Mouse (Mus musculus) liver, embryonic 13.5 days (tissue): ENCODE data around the gene Ccdc189. TPM values are rescaled to one million over a fixed set of nuclear protein-coding genes. Genes with fewer than 3 reads are reported as not detected.

ENCODE experiments used
- ATAC-seq: fragments of 200-750 bp; cut with Nextera tagmentation; 2 replicates; pipeline ENCODE4 v1.8.0; 2017; ENCODE audit warnings: low read depth, mild to moderate bottlenecking, moderate number of reproducible peaks, moderate library complexity
- DNase-seq: peaks from one replicate; pipeline ENCODE4 v3.0.0; 2022
- H3K27ac ChIP-seq: fragments of 300-500 bp; sonication (generic); 2 replicates; pipeline ENCODE4 v1.5.1; 2015; ENCODE audit warnings: moderate library complexity, mild to moderate bottlenecking, inconsistent platforms
- H3K27me3 ChIP-seq: fragments of 300-500 bp; sonication (generic); 2 replicates; pipeline ENCODE4 v1.6.1; 2015; ENCODE audit warnings: mild to moderate bottlenecking, inconsistent platforms
- H3K36me3 ChIP-seq: fragments of 300-500 bp; sonication (generic); 2 replicates; pipeline ENCODE4 v1.6.1; 2015; ENCODE audit warnings: mild to moderate bottlenecking, inconsistent platforms
- H3K4me1 ChIP-seq: fragments of 300-500 bp; sonication (generic); replicated peaks from 2 replicates; pipeline ENCODE4 v1.6.1; 2015; ENCODE audit warnings: inconsistent platforms
- H3K4me2 ChIP-seq: fragments of 300-500 bp; sonication (generic); 2 replicates; pipeline ENCODE4 v1.6.1; 2015; ENCODE audit warnings: inconsistent platforms, mild to moderate bottlenecking, moderate library complexity
- H3K4me3 ChIP-seq: fragments of 300-500 bp; sonication (generic); replicated peaks from 2 replicates; pipeline ENCODE4 v1.5.1; 2015; ENCODE audit warnings: mild to moderate bottlenecking, inconsistent platforms
- H3K9ac ChIP-seq: fragments of 300-500 bp; sonication (generic); 2 replicates; pipeline ENCODE4 v1.6.1; 2015; ENCODE audit warnings: mild to moderate bottlenecking, inconsistent platforms
- H3K9me3 ChIP-seq: fragments of 300-500 bp; sonication (generic); replicated peaks from 2 replicates; pipeline ENCODE4 v1.6.1; 2016; ENCODE audit warnings: inconsistent platforms
- WGBS: fragments of 180-500 bp; shearing (Covaris S2); methylation state at CpG from one replicate; pipeline ENCODE4 v1.1.7; 2015; ENCODE audit not compliant: insufficient replicate concordance; 5-methylcytosine and 5-hydroxymethylcytosine counted together
- polyA plus RNA-seq: library from polyadenylated mRNA; unstranded; fragments of >200 nt; fragmentation: Nextera tagmentation; extraction: Ambion mirVana; gene quantifications from 2 replicates; pipeline ENCODE4 v1.2.1, GENCODE M21; 2015

Ccdc189 gene
- polyA plus RNA-seq, 1 experiment from 2014 or later: 7.3 TPM

DNA sequence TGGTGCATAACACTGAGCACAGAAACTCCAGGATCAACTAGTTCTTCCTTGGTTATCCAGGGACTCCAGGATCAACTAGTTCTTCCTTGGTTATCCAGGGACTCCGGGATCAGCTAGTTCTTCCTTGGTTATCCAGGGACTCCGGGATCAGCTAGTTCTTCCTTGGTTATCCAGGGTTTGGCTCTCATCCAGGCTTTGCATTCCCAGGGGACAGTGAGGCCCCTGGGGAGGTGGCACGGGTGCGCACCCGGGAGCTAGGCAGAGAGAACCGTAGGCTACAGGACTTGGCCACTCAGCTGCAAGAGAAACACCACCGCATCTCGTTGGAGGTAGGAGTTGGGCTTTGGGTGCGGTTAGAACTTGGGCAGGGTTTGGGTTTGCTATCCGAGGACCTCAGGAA lies 2.7 kb upstream of the Ccdc189 start:
- no peak overlapping the region for H3K9ac ChIP-seq
- H3K27me3 ChIP-seq: no peaks in the 10 kb centered on the region
- ATAC-seq: no peak
- 87% methylated on average over 10 of the region's 10 CpGs for WGBS
- H3K4me3 ChIP-seq: no peak overlapping the region
- H3K27ac ChIP-seq: no peak overlapping the region
- peaks cover 36% of the 10 kb centered on the region for H3K4me1 ChIP-seq
- no peaks in the 10 kb centered on the region for H3K9me3 ChIP-seq
- H3K36me3 ChIP-seq: peaks cover 67% of the 10 kb centered on the region
- no peak for DNase-seq
- no peak overlapping the region for H3K4me2 ChIP-seq

DNA sequence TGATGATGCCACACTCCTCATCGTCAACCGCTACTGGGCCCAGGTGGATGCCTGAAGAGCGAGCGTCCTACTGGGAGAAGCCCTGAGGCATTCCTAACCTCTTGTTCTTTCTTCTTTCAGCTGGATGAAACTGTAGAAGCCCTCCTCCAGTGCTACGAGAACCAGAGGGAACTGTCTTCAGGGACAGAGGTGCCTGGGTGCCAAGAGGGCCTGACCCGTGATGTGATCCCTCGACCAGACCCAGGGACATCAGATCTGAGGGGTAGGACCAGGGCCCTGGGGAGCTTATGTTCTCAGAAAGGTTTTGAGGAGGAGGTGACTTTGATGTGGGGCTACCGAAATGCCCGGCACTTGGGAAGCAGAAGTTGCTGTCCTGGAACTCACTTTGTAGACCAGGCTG lies 1.2 kb upstream of the Ccdc189 start:
- ATAC-seq (no peak), DNase-seq (no peak)
- H3K27ac ChIP-seq: no peak overlapping the region
- peak overlapping the region; percentile 90 for H3K9ac ChIP-seq
- H3K9me3 ChIP-seq: no peaks in the 10 kb centered on the region
- peaks cover 46% of the 10 kb centered on the region for H3K4me1 ChIP-seq
- H3K36me3 ChIP-seq: peaks cover 58% of the 10 kb centered on the region
- H3K4me2 ChIP-seq: peak overlapping the region; percentile 98
- H3K27me3 ChIP-seq: no peaks in the 10 kb centered on the region
- 92% methylated on average over 9 of the region's 9 CpGs for WGBS
- H3K4me3 ChIP-seq: peak overlapping the region; percentile 89

DNA sequence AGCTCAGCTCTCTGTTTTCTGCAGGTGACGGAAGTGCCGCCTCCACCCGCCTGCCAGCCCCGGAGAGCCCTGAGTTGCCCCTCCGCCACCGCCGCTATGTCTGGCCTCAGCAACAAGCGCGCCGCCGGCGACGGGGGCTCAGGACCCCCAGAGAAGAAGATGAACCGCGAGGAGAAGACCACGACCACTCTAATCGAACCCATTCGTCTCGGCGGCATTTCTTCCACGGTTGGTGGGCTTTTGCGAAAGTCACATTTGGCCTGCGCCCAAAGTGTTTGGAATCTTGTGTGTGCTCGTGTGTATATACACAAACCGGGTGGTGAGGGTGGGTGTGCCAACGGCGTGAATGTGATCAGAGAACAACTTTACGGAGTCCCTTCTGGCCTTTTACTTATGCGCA lies 506 bp upstream of the Ccdc189 start:
- DNase-seq (no peak), ATAC-seq (no peak; the same call in 1 of the 2 replicates)
- H3K27ac ChIP-seq: peak overlapping the region; percentile 78
- peak overlapping the region; percentile 89 for H3K4me3 ChIP-seq
- peaks cover 46% of the 10 kb centered on the region for H3K4me1 ChIP-seq
- no peaks in the 10 kb centered on the region for H3K27me3 ChIP-seq
- H3K9ac ChIP-seq: peak overlapping the region; percentile 90
- peaks cover 57% of the 10 kb centered on the region for H3K36me3 ChIP-seq
- 3% methylated on average over 29 of the region's 29 CpGs for WGBS
- peak overlapping the region; percentile 98 for H3K4me2 ChIP-seq
- H3K9me3 ChIP-seq: no peaks in the 10 kb centered on the region

DNA sequence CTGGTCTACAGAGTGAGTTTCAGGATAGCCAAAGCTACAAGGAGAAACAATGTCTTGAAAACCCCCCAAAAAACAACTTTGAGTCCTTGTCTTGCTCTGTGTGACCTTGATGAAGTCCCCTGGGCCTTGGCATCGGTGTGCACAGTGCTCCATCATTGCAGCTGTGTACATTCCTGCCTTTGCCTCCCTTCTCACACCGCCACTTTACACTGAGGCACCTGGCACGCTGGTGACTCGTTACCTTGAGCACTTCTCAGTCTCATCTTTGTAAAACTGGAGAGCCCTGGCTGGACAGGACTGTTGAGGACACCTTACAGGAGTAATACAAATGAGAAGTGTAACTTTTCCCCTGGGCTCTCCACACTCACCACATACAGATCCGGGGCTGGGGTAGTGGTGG lies 1.2 kb downstream of the Ccdc189 start:
- WGBS: 63% methylated on average over 5 of the region's 5 CpGs
- no peak for DNase-seq
- H3K4me1 ChIP-seq: peaks cover 46% of the 10 kb centered on the region

DNA sequence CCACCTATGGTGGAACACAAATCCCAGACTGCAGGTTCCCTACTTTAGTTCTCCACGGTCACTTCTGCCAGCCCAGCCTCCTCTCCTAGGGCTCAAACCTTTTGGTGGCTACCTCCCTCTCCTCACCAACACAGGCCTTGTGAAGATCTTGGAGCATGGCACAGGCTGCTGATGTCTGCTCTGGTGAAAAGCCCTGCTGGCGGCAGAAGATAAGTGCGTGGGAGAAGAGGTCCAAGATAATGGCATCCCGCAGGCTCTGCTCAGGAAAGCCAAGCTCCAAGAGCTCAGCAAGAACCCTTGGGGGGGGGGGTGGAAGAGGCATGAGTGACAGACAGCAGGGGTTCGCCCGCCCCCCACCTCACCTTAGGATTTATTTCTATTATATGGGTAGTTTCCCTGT lies 2.2 kb downstream of the Ccdc189 start:
- peak overlapping the region; percentile 18; the same call in 1 of the 2 replicates for H3K4me3 ChIP-seq
- H3K4me2 ChIP-seq: peak overlapping the region; percentile 98
- peak overlapping the region; percentile 80 for H3K27ac ChIP-seq
- H3K9me3 ChIP-seq: no peaks in the 10 kb centered on the region
- peaks cover 46% of the 10 kb centered on the region for H3K4me1 ChIP-seq
- H3K36me3 ChIP-seq: peaks cover 57% of the 10 kb centered on the region
- WGBS: 46% methylated on average over 6 of the region's 6 CpGs
- ATAC-seq (peak; percentile 60), DNase-seq (peak; percentile 69)
- no peaks in the 10 kb centered on the region for H3K27me3 ChIP-seq
- peak overlapping the region; percentile 50; the same call in 1 of the 2 replicates for H3K9ac ChIP-seq

More for the DNA sequence above, 1.2 kb downstream of the Ccdc189 start:
- Histone ChIP-seq H3K36me3 (peaks cover 57% of the 10 kb centered on the region), H3K9me3 (no peaks in the 10 kb centered on the region), H3K27ac (peak overlapping the region; percentile 80), H3K9ac (peak overlapping the region; percentile 74), H3K4me3 (peak overlapping the region; percentile 89), H3K4me2 (peak overlapping the region; percentile 98), H3K27me3 (no peaks in the 10 kb centered on the region)
- no peak for ATAC-seq

DNA sequence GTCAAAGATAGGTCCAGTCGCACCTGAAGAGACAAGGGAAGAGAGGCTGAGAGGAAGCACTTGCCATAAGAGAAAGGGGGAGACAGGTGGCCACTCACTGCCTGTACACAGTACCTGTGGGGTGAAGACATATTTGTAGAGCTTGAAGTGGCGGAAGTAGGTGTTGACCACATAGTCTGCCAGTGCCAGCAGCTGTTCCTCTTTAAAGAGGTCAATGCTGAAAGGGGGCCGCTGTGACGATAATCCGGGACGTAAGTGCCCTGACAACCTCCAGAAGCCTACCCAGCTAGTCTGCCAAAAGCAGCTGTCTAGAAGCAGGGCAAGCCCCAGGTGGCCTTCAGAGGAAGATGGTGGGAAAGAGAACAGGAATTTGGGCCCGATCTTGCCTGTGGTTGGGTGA lies 3.4 kb downstream of the Ccdc189 start:
- Histone ChIP-seq H3K9ac (no peak overlapping the region), H3K4me1 (peaks cover 40% of the 10 kb centered on the region), H3K27ac (peak overlapping the region; percentile 80), H3K36me3 (peaks cover 54% of the 10 kb centered on the region), H3K4me2 (no peak overlapping the region), H3K27me3 (no peaks in the 10 kb centered on the region), H3K4me3 (no peak overlapping the region), H3K9me3 (no peaks in the 10 kb centered on the region)
- ATAC-seq (no peak), DNase-seq (no peak)
- 83% methylated on average over 7 of the region's 7 CpGs for WGBS

DNA sequence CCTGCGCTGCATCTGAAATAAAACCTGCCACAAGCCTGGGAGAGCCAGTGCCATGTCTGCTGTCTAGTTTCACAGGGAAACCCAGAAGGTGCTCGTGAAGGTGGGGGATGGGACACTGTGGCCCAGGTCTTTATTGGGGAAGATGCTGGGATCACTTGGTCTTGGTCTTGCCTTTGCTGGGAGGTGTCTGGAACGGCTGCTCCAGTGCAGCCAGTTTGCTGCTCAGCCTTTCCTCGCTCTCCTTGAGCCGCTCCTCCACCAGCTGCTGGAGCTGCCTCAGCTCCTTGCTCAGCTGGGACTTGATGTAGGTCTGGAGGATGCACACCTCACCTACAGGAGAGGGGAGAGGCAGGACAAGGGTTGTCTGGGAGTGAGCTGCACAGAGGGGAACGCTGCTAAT lies 5.1 kb downstream of the Ccdc189 start:
- Histone ChIP-seq H3K4me3 (no peak overlapping the region), H3K4me2 (no peak overlapping the region), H3K4me1 (peaks cover 29% of the 10 kb centered on the region), H3K27me3 (no peaks in the 10 kb centered on the region), H3K27ac (no peak overlapping the region), H3K9ac (no peak overlapping the region), H3K9me3 (no peaks in the 10 kb centered on the region), H3K36me3 (peaks cover 61% of the 10 kb centered on the region)
- ATAC-seq (no peak), DNase-seq (no peak)
- 84% methylated on average over 6 of the region's 6 CpGs for WGBS

DNA sequence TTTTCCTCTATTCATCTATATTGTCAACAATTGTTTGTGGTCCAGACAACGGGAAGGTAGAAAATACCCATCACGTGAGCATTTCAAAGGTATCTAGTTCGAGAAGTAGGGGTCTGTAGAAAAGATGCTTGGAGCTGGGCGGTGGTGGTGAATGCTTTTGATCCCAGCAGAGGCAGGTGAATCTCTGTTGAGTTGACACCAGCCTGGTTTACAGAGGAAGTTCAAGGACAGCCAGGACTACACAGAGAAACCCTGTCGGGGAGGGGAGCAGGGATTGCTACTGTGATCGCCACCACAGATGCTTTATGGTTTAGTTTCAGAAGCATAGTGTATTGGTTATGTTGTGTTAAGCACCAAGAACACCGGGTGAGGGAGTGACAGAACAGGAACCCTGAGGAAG lies 14.3 kb downstream of the Ccdc189 start:
- Histone ChIP-seq H3K4me2 (peak overlapping the region; percentile 90), H3K9ac (peak overlapping the region; percentile 91), H3K36me3 (peaks cover 30% of the 10 kb centered on the region), H3K27me3 (no peaks in the 10 kb centered on the region), H3K27ac (peak overlapping the region; percentile 68), H3K4me3 (peak overlapping the region; percentile 85), H3K9me3 (no peaks in the 10 kb centered on the region), H3K4me1 (peaks cover 29% of the 10 kb centered on the region)
- no peak for ATAC-seq
- no peak for DNase-seq
- 9% methylated on average over 7 of the region's 7 CpGs for WGBS

DNA sequence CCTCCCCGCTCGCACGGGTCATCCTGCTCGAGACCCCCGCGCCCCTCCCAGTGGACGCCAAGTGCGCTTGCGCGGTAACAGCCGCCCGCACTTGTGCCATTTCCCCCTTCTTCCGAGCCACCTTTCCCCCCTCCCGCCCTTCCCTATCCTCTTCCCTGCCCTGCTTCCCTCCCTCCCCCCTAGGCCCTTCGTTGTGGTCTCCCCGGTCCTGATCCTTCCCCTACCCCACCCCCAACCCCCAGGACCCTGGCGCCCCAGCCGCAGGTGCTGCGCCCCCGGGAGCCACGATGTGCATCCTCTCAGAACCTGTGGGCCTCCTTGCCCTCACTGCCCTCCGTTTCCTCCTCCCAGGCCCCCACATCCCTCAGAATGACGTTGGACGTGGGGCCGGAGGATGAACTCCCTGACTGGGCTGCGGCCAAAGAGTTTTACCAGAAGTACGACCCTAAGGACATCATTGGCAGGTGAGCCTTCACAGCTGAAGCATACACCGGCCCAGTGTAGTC lies 14.8 kb downstream of the Ccdc189 start:
- peak; percentile 13 for DNase-seq
- WGBS: under 1% methylated on average over 27 of the region's 28 CpGs

DNA sequence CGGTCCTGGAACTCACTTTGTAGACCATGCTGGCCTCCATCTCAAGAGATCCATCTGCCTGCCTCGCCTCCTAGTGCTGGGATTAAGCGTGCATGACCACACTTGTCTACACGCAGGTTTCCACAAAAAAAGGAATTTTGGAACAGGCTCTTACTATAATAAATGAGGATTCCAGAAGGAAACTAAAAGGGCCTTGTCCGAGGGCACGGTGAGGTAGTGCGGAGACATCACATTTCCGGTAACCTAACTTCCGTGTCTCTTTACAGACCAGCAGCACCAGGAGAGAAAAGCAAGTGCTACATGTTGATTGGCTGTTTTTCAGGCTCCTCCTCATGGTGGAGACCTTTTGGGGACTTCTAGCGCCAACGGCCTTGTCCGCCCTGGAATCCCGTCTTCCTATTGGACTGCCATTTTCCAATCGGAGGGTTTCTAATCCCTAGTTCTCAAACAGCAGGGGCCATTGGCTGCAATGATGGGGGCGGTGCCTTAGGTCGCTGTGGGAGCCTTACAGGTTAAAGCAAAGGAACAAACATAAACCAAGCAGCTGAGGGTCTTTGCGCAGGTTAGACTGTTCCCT lies 15.4 kb downstream of the Ccdc189 start, which contains the start of gene Phkg2:
Gene Phkg2, plus strand, starts transcription at position 446 of the 577 bp plus-strand sequence.
- Histone ChIP-seq H3K9me3 (no peaks in the 10 kb centered on the region), H3K4me1 (peaks cover 29% of the 10 kb centered on the region), H3K36me3 (peaks cover 26% of the 10 kb centered on the region), H3K4me2 (peak within 1 kb of the TSS; percentile 90), H3K4me3 (peak within 1 kb of the TSS; percentile 85), H3K27me3 (no peaks in the 10 kb centered on the region), H3K27ac (peak within 1 kb of the TSS; percentile 69), H3K9ac (peak within 1 kb of the TSS; percentile 91)
- DNase-seq (peak; percentile 94), ATAC-seq (peak; percentile 99)
- under 1% methylated on average over 17 of the region's 17 CpGs for WGBS

More for the DNA sequence above, 14.8 kb downstream of the Ccdc189 start:
- H3K27me3 ChIP-seq: no peaks in the 10 kb centered on the region
- peak overlapping the region; percentile 85 for H3K4me3 ChIP-seq
- peaks cover 29% of the 10 kb centered on the region for H3K4me1 ChIP-seq
- peak overlapping the region; percentile 91 for H3K9ac ChIP-seq
- ATAC-seq: peak; percentile 37
- peak overlapping the region; percentile 90 for H3K4me2 ChIP-seq
- H3K36me3 ChIP-seq: peaks cover 31% of the 10 kb centered on the region
- H3K9me3 ChIP-seq: no peaks in the 10 kb centered on the region
- peak overlapping the region; percentile 68 for H3K27ac ChIP-seq

DNA sequence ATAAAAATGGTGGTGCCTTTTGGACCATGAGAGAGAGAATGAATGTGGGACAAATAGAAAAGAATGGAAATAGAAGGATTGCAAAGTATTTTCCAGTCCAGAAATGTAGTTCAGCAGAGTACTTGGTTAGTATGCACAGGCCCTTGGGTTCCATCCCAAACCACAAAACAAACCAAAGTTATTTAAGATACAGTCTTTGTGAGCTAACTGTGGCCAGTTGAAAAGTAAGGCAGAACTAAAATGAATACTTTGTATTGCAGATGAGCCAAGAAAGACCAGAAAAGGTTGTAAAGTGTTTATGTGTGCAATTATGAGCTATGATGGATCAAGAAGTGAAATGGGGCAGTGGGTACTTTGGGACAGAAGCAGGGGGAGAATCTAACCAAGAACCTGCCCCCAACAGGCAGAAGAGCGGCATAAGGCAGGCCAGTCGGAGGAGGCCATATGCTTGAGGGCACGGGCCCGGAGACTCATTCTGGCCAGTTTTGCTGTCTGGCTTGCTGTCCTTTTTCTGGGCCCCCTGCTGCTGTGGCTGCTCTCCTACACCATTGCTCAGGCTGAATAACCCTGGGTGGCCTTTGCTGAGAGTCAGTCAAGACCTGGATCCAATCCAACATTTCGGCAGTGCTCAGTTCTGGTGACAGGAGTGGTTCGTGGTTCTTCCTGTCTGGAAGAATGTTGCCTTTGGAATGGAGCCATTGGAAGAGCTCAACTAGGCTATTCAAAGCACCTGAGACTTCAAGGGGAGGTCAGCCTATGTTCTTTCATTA lies 23.8 kb downstream of the Ccdc189 start:
- no peak overlapping the region for H3K9ac ChIP-seq
- H3K9me3 ChIP-seq: no peaks in the 10 kb centered on the region
- H3K4me1 ChIP-seq: no peaks in the 10 kb centered on the region
- H3K27me3 ChIP-seq: no peaks in the 10 kb centered on the region
- 88% methylated on average over 6 of the region's 6 CpGs for WGBS
- DNase-seq (no peak), ATAC-seq (no peak)
- H3K36me3 ChIP-seq: peaks cover 72% of the 10 kb centered on the region
- no peak overlapping the region for H3K4me2 ChIP-seq
- no peak overlapping the region for H3K4me3 ChIP-seq
- no peak overlapping the region for H3K27ac ChIP-seq
